Mouse (Mus musculus) gastrocnemius, postnatal 25 days (tissue): ENCODE results near the gene Ralgps1. TPM values are rescaled to one million over a fixed set of nuclear protein-coding genes. Genes with fewer than 3 reads are reported as not detected.

ENCODE experiments used
- DNase-seq: peaks from one replicate; pipeline ENCODE4 v3.0.0; 2022
- total RNA-seq, 2 experiments: library from RNA; stranded (reverse); gene quantifications; 1 replicate in 1 of 2; 2 replicates in 1 of 2; pipeline ENCODE4 v1.2.3; 2021

The Ralgps1 gene
- total RNA-seq, 2 experiments from 2014 or later, result 2.3 to 2.5 TPM

DNA sequence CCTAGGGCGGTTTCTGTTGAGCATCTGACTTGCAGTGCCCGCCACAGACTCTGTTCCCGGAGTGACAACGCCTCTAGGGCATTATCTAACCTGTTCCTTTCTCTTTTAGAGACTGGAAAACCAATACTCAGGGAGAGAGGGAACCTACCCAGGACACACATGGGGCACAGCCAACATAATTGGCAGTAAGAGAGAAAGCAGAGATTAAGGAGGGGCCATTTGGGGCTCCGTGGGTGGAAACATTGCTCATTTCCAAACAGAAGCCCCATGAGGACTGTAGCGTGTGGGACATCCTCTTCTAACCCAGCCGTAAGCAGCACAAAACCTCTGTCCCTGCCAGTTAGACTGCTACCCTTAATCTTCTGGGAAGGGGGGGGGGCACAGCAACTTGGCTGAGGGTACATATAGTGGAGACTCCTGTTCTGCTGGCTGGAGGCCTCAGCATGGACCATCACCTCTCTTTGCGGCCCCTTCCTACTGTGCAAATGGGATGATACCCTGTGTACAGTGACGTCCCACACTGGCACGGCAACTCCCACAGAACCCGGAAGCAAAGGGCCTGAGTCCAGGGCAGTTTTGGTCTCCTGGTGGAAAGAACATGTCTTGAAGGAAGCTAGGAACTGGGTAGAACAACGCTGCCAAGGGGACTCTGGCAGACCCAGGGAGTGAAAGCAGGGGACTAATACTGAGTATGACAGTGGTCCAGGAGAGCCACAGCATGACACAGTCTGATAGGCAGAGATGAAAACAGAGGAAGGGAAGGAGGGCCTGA lies 96.4 kb downstream of the Ralgps1 start:
- peak; percentile 56 for DNase-seq

DNA sequence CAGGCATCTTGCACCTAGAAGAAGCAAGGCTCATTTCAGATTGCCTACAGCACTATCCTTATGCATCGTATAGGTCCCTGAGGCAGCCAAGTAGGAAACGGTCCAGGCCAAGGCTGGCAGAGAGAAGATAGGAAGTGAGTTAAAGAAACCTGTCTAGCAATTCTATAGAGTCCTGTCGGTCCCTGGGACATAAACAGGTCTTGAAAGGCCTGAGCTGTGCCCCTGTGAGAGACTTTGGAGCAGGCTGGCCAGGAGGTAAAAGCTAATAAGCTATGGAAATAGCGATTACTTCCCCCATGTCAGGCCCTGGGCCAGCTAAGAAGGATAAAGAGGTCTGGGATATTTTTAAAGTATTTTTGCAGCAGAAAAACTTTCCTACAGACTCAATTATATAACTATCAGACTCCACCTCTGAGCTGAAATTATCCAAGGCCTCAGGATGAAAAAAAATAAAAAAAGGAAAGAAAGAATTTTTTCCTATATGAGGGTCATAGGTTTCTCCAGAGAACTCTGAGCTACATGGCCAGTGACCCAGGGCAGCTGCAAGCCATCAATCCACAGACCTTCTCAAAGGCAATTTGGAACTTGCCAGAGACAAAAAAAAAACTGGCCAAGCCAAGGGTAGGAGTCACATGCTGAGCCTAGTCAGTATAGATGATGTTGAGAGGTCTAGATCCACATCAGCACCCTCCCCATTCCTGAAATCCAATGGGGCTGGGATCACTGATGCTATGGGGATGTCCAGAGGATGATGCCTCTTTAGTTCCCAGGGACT lies 98.4 kb downstream of the Ralgps1 start:
- DNase-seq, result peak; percentile 10

DNA sequence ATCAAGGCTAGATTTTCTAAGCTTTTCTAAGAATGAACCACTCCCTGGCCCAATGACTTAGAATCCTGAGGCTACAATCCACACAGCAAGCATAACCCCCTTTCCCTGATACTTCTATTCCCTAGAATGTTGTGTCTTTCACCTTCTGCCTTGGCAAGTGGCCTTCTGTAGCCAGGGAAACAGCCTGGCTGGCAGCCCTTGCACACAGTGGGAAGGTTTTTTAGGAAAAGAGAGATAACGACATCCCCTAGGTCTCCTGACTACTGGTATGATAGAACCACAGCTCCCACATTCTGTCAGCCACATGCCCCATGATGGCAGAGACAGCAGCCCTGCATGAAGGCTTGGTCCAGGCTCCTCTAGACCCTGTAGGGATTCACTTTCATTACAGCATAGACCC lies 99.8 kb downstream of the Ralgps1 start:
- DNase-seq, result peak; percentile 3

- no peak for DNase-seq
Observed at GRCm38 (mm10) chr2:33270569-33270968, 100.7 kb downstream of the Ralgps1 start.

DNA sequence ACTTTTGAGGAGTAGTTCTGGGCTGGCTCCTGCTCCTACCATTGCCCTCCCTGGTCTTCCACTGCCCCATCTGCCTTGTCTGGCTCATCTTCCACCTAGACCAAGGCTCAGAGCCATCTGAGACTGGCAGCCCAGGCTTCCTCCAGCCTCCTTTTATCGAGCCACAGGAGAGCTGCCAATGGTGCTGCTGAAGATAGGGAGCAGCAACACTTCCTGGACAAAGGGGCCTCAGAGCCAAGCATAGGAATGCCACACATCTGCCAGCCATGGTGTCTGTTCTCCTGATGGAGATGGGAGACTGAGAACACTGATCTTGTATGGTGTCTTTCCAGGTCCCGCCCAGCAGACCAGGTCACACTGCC lies 102.2 kb downstream of the Ralgps1 start:
- peak; percentile 12 for DNase-seq

DNA sequence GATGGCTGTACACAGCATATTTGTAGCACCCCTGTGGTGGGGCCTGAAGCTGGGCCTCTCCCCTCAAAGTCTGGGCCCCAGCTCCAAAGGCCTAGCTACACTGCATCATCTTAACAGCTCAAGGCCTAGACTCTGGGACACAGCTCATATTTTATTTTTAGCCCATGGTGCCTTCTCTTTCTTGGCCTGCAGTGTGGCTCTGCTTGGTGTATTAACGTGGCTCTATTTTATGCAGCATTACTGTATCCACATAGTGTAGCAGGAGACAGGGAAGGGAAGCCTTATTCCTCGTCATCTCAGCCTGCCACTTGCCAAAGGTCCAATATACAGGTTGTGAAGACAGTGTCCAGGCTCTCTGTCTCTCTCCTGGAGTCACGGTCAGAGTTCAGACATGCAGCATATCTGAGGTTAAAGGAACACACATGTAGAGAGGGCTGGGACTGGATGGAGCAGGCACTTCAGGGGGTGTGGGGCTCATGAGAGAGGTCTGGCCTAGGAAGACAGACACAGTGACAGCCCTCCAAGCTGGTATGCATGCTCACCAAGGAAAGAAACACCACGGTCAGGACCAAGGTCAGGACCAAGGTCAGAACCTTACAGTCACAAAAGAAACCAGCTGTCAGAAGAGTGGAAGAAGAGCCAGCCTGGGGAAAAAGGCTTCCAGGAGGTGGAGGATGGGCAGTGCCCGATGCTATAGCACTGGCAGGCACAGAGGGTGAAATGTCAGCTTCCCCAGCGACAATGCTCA lies 102.7 kb downstream of the Ralgps1 start:
- DNase-seq, result peak; percentile 28

- DNase-seq, result no peak
Observed at GRCm38 (mm10) chr2:33267075-33267474, 104.2 kb downstream of the Ralgps1 start.

GRCm38 (mm10) chr2:33265793-33266192 lies 105.5 kb downstream of the Ralgps1 start:
- DNase-seq, result no peak

GRCm38 (mm10) chr2:33261475-33261874 lies 109.8 kb downstream of the Ralgps1 start:
- no peak for DNase-seq

GRCm38 (mm10) chr2:33260772-33261171 lies 110.5 kb downstream of the Ralgps1 start:
- DNase-seq, result no peak

GRCm38 (mm10) chr2:33256769-33257537 lies 114.3 kb downstream of the Ralgps1 start:
- DNase-seq, result peak; percentile 54

DNA sequence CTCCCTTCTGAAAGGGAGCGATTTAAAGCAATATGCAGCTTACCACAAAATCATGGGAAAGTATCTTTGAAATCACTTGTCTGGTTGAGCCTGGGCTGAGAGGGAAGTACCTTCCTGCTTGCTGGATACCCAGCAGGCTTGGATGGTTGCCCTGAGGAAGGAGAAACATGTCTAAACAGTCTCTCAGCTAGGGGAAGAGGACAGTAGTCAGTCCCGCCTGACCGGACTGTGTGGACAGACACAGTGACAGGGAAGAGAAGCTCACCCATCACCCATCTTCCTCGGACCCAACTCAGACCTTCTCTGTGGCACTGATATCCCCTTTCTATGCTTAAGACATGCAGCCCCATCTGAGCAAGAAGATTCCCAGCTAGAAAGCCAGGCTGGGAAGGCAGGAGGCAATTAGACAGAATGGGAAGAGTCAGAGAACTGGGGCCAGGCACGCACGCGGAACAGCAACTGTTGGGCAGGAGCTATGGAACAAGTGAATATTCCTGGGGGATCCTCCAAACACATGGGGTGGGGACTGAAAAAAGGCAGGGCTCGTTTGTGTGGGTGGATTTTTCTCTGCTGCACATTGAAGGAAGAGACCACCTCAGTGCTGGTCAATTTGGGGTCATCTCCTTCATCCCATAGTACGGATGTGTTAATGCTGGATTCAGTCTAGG lies 116.8 kb downstream of the Ralgps1 start:
- DNase-seq, result no peak

- DNase-seq, result no peak
Observed at GRCm38 (mm10) chr2:33253572-33254190, 117.6 kb downstream of the Ralgps1 start.

- DNase-seq, result no peak
Observed at GRCm38 (mm10) chr2:33252751-33253150, 118.5 kb downstream of the Ralgps1 start.

DNA sequence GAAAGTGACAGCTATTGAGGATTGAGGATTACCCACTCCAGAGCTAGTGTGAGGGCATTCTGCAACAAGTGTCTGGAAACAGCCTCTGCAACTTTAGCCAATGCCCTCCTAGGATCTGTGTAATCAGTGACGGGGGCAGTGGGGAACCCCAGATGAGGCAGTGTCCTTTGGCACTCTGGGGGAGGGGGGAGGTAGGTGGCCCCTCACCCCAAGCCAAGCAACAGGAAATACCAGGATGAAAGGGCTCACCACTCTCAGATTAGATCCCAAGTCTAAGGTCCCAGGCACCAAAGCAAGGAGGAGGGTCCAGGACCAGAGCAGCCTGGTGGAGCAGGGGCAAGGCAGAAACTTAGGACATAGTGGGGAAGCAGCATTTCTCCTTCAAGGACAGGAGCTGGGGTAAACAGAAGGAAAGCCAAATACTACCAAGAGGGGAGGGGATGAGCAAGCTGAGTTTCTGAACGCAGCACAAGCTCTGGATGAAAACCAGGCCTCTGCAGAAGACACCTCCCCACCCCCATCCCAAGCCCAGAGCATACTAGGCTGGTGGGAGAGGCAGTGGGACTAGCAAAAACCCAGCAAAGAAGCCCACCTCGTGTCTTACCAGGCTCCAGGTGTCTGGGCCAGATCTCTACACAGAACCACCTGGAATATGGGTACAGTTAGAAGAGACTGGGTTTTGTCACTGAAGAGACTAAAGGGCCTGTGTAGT lies 121.2 kb downstream of the Ralgps1 start:
- no peak for DNase-seq

GRCm38 (mm10) chr2:33248549-33248948 lies 122.7 kb downstream of the Ralgps1 start:
- no peak for DNase-seq

DNA sequence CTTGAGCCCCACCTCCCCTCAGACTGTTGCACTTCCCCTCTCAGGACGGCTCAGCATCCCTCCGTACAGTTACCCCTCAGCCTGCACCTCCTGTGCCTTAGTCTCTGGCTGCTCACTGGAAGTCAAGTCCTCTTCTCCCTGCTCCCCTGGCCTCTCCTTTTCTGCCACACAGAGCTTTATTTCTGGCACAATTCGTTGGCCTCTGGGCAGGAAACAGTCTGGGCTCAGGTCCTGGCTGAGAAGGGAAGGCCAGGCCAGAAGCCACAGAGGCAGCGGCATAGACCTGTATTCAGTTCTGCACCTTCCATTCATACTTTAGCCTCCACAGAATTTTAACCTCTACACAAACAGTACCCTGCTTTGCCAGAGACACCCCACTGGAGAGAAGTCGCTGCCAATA lies 124.4 kb downstream of the Ralgps1 start:
- peak; percentile 50 for DNase-seq

DNA sequence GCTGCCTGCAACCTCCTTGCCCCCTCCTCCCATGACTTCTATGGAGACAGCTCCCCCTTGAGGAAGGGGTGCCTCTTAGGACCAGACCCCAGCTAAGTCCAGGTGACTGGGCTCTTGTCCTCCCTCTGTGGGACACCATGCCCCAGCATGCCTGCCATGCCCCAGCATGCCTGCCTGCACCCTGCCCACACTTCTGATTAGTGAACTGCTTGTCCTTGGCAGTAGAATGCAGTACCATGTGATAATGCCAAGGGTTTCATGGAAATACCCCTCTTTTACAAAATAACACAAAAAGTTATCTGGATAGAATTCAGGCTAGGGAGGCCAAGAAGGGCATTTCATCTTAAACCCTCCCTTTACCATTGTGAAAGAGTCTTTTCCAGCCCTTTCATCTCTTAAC lies 125.9 kb downstream of the Ralgps1 start:
- no peak for DNase-seq

- DNase-seq, result no peak
Observed at GRCm38 (mm10) chr2:33244880-33245279, 126.4 kb downstream of the Ralgps1 start.

DNA sequence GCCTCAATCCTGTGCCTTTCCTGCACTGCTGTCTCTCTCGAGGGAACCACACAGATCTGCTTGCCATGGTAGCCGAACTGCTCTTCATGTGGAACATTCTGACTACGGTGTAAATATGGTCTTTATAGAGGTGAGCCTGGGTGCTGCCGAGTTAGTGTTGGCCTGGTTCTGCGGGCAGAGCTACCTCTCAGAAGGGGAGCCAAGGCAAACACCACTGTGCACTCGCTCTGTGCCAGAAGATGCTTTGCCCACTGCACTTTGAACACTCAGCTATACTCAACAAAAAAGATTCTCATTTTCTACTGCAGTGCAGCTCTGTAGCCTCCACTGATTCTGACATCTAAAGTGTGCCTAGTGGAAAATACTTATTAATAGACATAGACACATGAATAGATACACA lies 133.7 kb downstream of the Ralgps1 start:
- no peak for DNase-seq
